Mouse (Mus musculus) bone marrow, adult 2 months (tissue): ENCODE data around the gene Pqlc3.

Source experiments
- CTCF ChIP-seq: fragments of 200-500 bp; IDR thresholded peaks from 2 replicates; pipeline ENCODE4 v1.5.1; 2011; ENCODE audit warnings: low read length, control low read depth; ENCODE audit not compliant: control insufficient read depth, insufficient read depth
- POLR2A ChIP-seq: fragments of 200-500 bp; IDR thresholded peaks from 2 replicates; pipeline ENCODE4 v1.6.1; 2011; ENCODE audit warnings: low read depth, mild to moderate bottlenecking, control low read depth, low read length, borderline replicate concordance; ENCODE audit not compliant: control insufficient read depth

- TF ChIP-seq CTCF: no peak
- no peak for TF ChIP-seq POLR2A
Observed at GRCm38 (mm10) chr12:16992355-16992754, 7.9 kb downstream of the Pqlc3 start.
